Mouse (Mus musculus) urinary bladder, adult 2 months (tissue): ENCODE results near the gene Ift80. TPM values are rescaled to one million over a fixed set of nuclear protein-coding genes. Genes with fewer than 3 reads are reported as not detected.
"Not testable (repeated sequence)": the region's sequence is repeated elsewhere in the genome, so short reads cannot be mapped to it uniquely, and the experiment has no call there.

ENCODE experiments used
- DNase-seq: peaks from one replicate; pipeline ENCODE4 v3.0.0; 2022; ENCODE audit warnings: low spot score
- polyA plus RNA-seq: library from polyadenylated mRNA; depleted of rRNA; stranded (reverse); fragments of >200 nt; gene quantifications from 2 replicates; pipeline ENCODE4 v1.2.3, GENCODE M21; 2012; rRNA removed

The Ift80 gene
- 9.5 and 10.2 TPM in 2 replicates for polyA plus RNA-seq

- peak; percentile 87 for DNase-seq
These were observed at the start of gene Ift80, which contains the start of gene Smc4 for GRCm38 (mm10) chr3:69004437-69005337. Gene Ift80 (minus strand): TSS chr3:69004570. Gene Smc4 (plus strand): TSS chr3:69004738.

- no peak for DNase-seq
These were observed 47.5 kb upstream of the Ift80 start for GRCm38 (mm10) chr3:69051894-69052293.

- DNase-seq = no peak
These were observed 44.6 kb upstream of the Ift80 start for GRCm38 (mm10) chr3:69049011-69049410.

GRCm38 (mm10) chr3:69047684-69048083, 43.3 kb upstream of the Ift80 start:
- no peak for DNase-seq

GRCm38 (mm10) chr3:69046509-69046908, 42.1 kb upstream of the Ift80 start:
- no peak for DNase-seq

- DNase-seq = no peak
These were observed 41.4 kb upstream of the Ift80 start for GRCm38 (mm10) chr3:69045750-69046149.

- DNase-seq = no peak
These were observed 41.0 kb upstream of the Ift80 start for GRCm38 (mm10) chr3:69045400-69045703.

- DNase-seq = peak; percentile 90
These were observed 40.5 kb upstream of the Ift80 start, which contains the start of gene Trim59 for GRCm38 (mm10) chr3:69044645-69045399. Gene Trim59 (minus strand): TSS chr3:69044755.

GRCm38 (mm10) chr3:69044167-69044591, 39.8 kb upstream of the Ift80 start:
- DNase-seq = no peak

- no peak for DNase-seq
These were observed 36.9 kb upstream of the Ift80 start for GRCm38 (mm10) chr3:69041298-69041697.

- DNase-seq = no peak
These were observed 35.7 kb upstream of the Ift80 start for GRCm38 (mm10) chr3:69040105-69040504.

GRCm38 (mm10) chr3:69026133-69026783, 21.9 kb upstream of the Ift80 start:
- DNase-seq = no peak

GRCm38 (mm10) chr3:69020764-69021163, 16.4 kb upstream of the Ift80 start:
- DNase-seq = no peak

GRCm38 (mm10) chr3:69020285-69020684, 15.9 kb upstream of the Ift80 start:
- no peak for DNase-seq

GRCm38 (mm10) chr3:69018635-69019034, 14.3 kb upstream of the Ift80 start:
- DNase-seq = not testable (repeated sequence)

- no peak for DNase-seq
These were observed 12.8 kb upstream of the Ift80 start for GRCm38 (mm10) chr3:69017181-69017580.

- no peak for DNase-seq
These were observed 4.5 kb upstream of the Ift80 start for GRCm38 (mm10) chr3:69008873-69009272.

- no peak for DNase-seq
These were observed 1.9 kb upstream of the Ift80 start for GRCm38 (mm10) chr3:69006246-69006760.

GRCm38 (mm10) chr3:69005338-69006245, 1.2 kb upstream of the Ift80 start:
- peak; percentile 56 for DNase-seq

GRCm38 (mm10) chr3:69004055-69004436, 324 bp downstream of the Ift80 start:
- no peak for DNase-seq

GRCm38 (mm10) chr3:69002781-69003180, 1.6 kb downstream of the Ift80 start:
- DNase-seq = no peak
